Mouse (Mus musculus) layer of hippocampus, adult 6 months (tissue): Measurements from ENCODE around the gene Cct4. TPM values are rescaled to one million over a fixed set of nuclear protein-coding genes. Genes with fewer than 3 reads are reported as not detected.

ENCODE experiments used
- long read RNA-seq, 2 experiments: library from polyadenylated mRNA; unstranded; transcript quantifications; one replicate each; pipeline ENCODE4 v2.0.0; 2019 to 2020
- polyA plus RNA-seq: library from polyadenylated mRNA; unstranded; fragments of <200 nt; fragmentation: Nextera tagmentation; gene quantifications from 2 replicates; pipeline ENCODE4 v1.2.3, GENCODE M21; 2021

Cct4 gene
- 206 and 210 TPM in 2 replicates for polyA plus RNA-seq
- long read RNA-seq, experiment 1, transcript Cct4-204 (14 exons, 2,484 nt), result major isoform, 489 of 524 reads
- long read RNA-seq, experiment 1, partial matches to known transcripts, result 22 of 524 reads
- long read RNA-seq, experiment 1, other reads (novel, unspliced or antisense), result 13 of 524 reads
- long read RNA-seq, experiment 2, transcript Cct4-204 (14 exons, 2,484 nt), result major isoform, 1,600 of 1,666 reads
- long read RNA-seq, experiment 2, partial matches to known transcripts, result 11 of 1,666 reads
- long read RNA-seq, experiment 2, other reads (novel, unspliced or antisense), result 55 of 1,666 reads

GRCm38 (mm10) chr11:22990393-22991126 is at the start of gene Cct4:
Cct4 (plus strand) TSS chr11:22990519.

GRCm38 (mm10) chr11:22971835-22972709 is 18.2 kb upstream of the Cct4 start, which contains the start of gene Zrsr1:
Zrsr1 (plus strand) TSS chr11:22972005.

GRCm38 (mm10) chr11:22981984-22982757 is 8.1 kb upstream of the Cct4 start, which contains the start of the genes Gm28048 and Commd1:
Gm28048 (minus strand) TSS chr11:22982090.
Commd1 (minus strand) TSS chr11:22982382.

GRCm38 (mm10) chr11:23007481-23008180 is 17.3 kb downstream of the Cct4 start, which contains the start of gene Fam161a:
Fam161a (plus strand) TSS chr11:23007531.

Other genes with a start within 250 kb of the Cct4 start
- gene B3gnt2, start 129.6 kb upstream of the Cct4 start, polyA plus RNA-seq, result 11.9 and 14.5 TPM in 2 replicates
- gene Zrsr1, start 18.5 kb upstream of the Cct4 start, polyA plus RNA-seq, result 4.7 and 5.7 TPM in 2 replicates
- 10.7 and 12.7 TPM in 2 replicates for gene Gm28048, start 8.4 kb upstream of the Cct4 start, polyA plus RNA-seq
- gene Commd1, start 8.1 kb upstream of the Cct4 start, polyA plus RNA-seq, result 144 and 172 TPM in 2 replicates
- gene Fam161a, start 17.0 kb downstream of the Cct4 start, polyA plus RNA-seq, result 4.0 and 6.5 TPM in 2 replicates